Mouse (Mus musculus) left cerebral cortex, adult 18-20 months (tissue): ENCODE measurements at regions not wholly inside any gene's neighbourhood (a gene's known extent, or its start where the extent isn't known, plus 50 kb on each side); places are given as distances from the start of the nearest gene placed in this dataset.

Source experiments
- DNase-seq, 2 experiments: peaks; one replicate each; pipeline ENCODE4 v3.0.0; 2021 to 2022; ENCODE audit warnings: low spot score in 2 of 2, mixed read lengths in 1 of 2

GRCm38 (mm10) chr5:118815783-118816182 is 255.3 kb downstream of the Med13l start:
- DNase-seq: no peak

GRCm38 (mm10) chr5:118818294-118818693 is 257.8 kb downstream of the Med13l start:
- DNase-seq: no peak

- DNase-seq: no peak
These were observed 264.3 kb downstream of the Med13l start for GRCm38 (mm10) chr5:118824791-118825190.

- no peak for DNase-seq
These were observed 268.7 kb downstream of the Med13l start for GRCm38 (mm10) chr5:118829031-118829698.

GRCm38 (mm10) chr5:118832701-118833100 is 272.2 kb downstream of the Med13l start:
- DNase-seq: no peak

- DNase-seq: no peak
These were observed 273.6 kb downstream of the Med13l start for GRCm38 (mm10) chr5:118834129-118834528.

- DNase-seq: no peak
These were observed 276.5 kb downstream of the Med13l start for GRCm38 (mm10) chr5:118837001-118837400.

GRCm38 (mm10) chr5:118838421-118838820 is 277.9 kb downstream of the Med13l start:
- no peak for DNase-seq

- DNase-seq: no peak
These were observed 279.4 kb downstream of the Med13l start for GRCm38 (mm10) chr5:118839916-118840315.

- DNase-seq: no peak
These were observed 280.9 kb downstream of the Med13l start for GRCm38 (mm10) chr5:118841210-118842016.

- no peak for DNase-seq
These were observed 281.5 kb downstream of the Med13l start for GRCm38 (mm10) chr5:118842017-118842396.

GRCm38 (mm10) chr5:118857001-118857400 is 296.5 kb downstream of the Med13l start:
- no peak for DNase-seq

- peak; percentile 18 to 21 for DNase-seq
These were observed 300.8 kb downstream of the Med13l start for GRCm38 (mm10) chr5:118861143-118861847.

- DNase-seq: no peak
These were observed 307.0 kb downstream of the Med13l start for GRCm38 (mm10) chr5:118867511-118867910.

- DNase-seq: peak in 1 of 2 experiments; percentile 11
These were observed 308.9 kb downstream of the Med13l start for GRCm38 (mm10) chr5:118869330-118869729.

GRCm38 (mm10) chr5:118873871-118874270 is 313.4 kb downstream of the Med13l start:
- no peak for DNase-seq

- DNase-seq: no peak
These were observed 314.7 kb downstream of the Med13l start for GRCm38 (mm10) chr5:118875096-118875637.

- no peak for DNase-seq
These were observed 316.3 kb downstream of the Med13l start for GRCm38 (mm10) chr5:118876586-118877312.

GRCm38 (mm10) chr5:118877313-118877669 is 316.8 kb downstream of the Med13l start:
- DNase-seq: no peak

GRCm38 (mm10) chr5:118877831-118878230 is 317.4 kb downstream of the Med13l start:
- no peak for DNase-seq

- no peak for DNase-seq
These were observed 318.2 kb downstream of the Med13l start for GRCm38 (mm10) chr5:118878722-118879121.
